Mouse (Mus musculus): ENCODE data around the gene Prpsap1. TPM values are rescaled to one million over a fixed set of nuclear protein-coding genes. Genes with fewer than 3 reads are reported as not detected.

Gene Prpsap1
- 10 to 100 TPM; 93.6 to 97.6 TPM for total RNA-seq (2023)

DNA sequence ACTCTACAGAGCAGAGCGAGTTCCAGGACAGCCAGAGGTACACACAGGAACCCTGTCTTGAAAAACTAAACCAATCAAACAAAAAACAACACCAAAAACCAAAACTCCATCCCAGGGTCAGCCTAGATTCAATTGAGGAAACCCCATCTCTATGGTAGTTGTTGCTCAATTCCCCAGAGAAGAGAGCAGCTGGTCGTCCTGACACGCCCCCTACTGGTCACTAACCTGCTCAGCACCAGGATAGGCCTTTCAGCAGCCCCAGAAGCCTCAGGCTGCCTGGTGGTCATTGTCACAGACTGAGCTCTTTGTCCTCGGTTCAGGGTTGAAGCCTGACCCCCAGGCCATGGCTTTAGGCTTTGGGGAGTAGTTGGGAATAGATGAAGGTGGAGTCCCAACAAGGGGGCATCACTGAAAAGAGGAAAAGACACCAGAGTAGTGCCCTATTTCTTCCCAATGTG lies at the start of gene Prpsap1:
Gene Prpsap1, minus strand, starts transcription at position 408 of the 458 bp plus-strand sequence.

GRCm38 (mm10) chr11:116530187-116531147 lies 36.5 kb upstream of the Prpsap1 start, which contains the start of gene Sphk1:
Gene Sphk1 (plus strand): TSS chr11:116530925.

DNA sequence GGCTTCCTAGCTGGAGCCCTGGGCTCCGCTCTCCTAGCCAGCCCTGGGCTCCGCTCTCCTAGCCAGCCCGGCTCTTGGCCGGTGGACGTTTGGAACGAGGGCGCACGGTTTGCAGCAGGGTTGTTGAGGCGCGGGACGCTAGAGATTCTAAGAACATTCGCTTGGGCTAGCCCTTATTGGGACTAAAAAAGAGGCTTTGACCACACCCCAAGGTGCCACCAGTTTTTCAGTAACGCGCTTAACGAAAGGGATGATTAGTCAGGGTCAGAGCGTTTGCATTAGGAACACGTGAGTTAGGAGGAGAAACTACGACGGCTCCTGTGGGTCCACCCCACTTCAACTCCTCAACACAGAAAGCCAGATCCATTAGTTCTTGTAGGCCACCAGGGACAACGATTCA lies 27.9 kb downstream of the Prpsap1 start, which contains the start of gene Qrich2:
Gene Qrich2, minus strand, starts transcription at position 101 of the 400 bp plus-strand sequence.

GRCm38 (mm10) chr11:116433356-116434286 lies 60.4 kb downstream of the Prpsap1 start, which contains the start of gene Ubald2:
Gene Ubald2 (plus strand): TSS chr11:116434094.

Other genes with a start within 250 kb of the Prpsap1 start
- 10 to 100 TPM; 57.8 to 61.5 TPM for gene Srp68, start 220.0 kb downstream of the Prpsap1 start, total RNA-seq (2023)
- gene Galr2, start 213.3 kb downstream of the Prpsap1 start, total RNA-seq (2023): under 1 TPM; 0.26 to 0.42 TPM
- 10 to 100 TPM; 57.8 to 69.4 TPM for gene Exoc7, start 187.0 kb downstream of the Prpsap1 start, total RNA-seq (2023)
- gene Foxj1, start 158.8 kb downstream of the Prpsap1 start, total RNA-seq (2023): 1 to 10 TPM; 2.0 to 2.1 TPM
- gene Rnf157, start 81.2 kb downstream of the Prpsap1 start, total RNA-seq (2023): 10 to 100 TPM; 37.0 to 58.0 TPM
- 10 to 100 TPM; 65.7 to 72.0 TPM for gene Ubald2, start 60.1 kb downstream of the Prpsap1 start, total RNA-seq (2023)
- under 1 TPM in 1 of 2 experiments, not detected in 1; 0.30 TPM for gene Qrich2, start 28.0 kb downstream of the Prpsap1 start, total RNA-seq (2023)
- gene Sphk1, start 36.7 kb upstream of the Prpsap1 start, total RNA-seq (2023): under 1 TPM; 0.12 TPM
- gene Ube2o, start 87.2 kb upstream of the Prpsap1 start, total RNA-seq (2023): 10 to 100 TPM; 27.6 to 31.7 TPM
- gene Aanat, start 92.2 kb upstream of the Prpsap1 start, total RNA-seq (2023): not detected
- 100 to 1,000 TPM in 1 of 2 experiments, 10 to 100 TPM in 1; 96.6 to 100 TPM for gene Rhbdf2, start 132.8 kb upstream of the Prpsap1 start, total RNA-seq (2023)
- not detected for gene Prcd, start 159.3 kb upstream of the Prpsap1 start, total RNA-seq (2023)
- gene Cygb, start 160.1 kb upstream of the Prpsap1 start, total RNA-seq (2023): not detected

Data from B cell, adult 67 days (primary cell).